Mouse (Mus musculus) olfactory bulb, adult 2 months (tissue): ENCODE data around the gene Wfdc12. TPM values are rescaled to one million over a fixed set of nuclear protein-coding genes. Genes with fewer than 3 reads are reported as not detected.

Source experiments
- H3K27ac ChIP-seq: fragments of 200-500 bp; 2 replicates; pipeline ENCODE4 v1.5.1; 2012; ENCODE audit warnings: low read depth, low read length; ENCODE audit not compliant: insufficient read depth
- H3K4me1 ChIP-seq: fragments of 200-500 bp; 2 replicates; pipeline ENCODE4 v1.6.1; 2012; ENCODE audit warnings: low read length; ENCODE audit not compliant: control insufficient read depth, insufficient read depth
- H3K4me3 ChIP-seq: fragments of 200-500 bp; 2 replicates; pipeline ENCODE4 v1.5.1; 2012; ENCODE audit warnings: mild to moderate bottlenecking, low read depth, low read length, moderate library complexity; ENCODE audit not compliant: insufficient read depth
- CTCF ChIP-seq: fragments of 200-500 bp; IDR thresholded peaks from 2 replicates; pipeline ENCODE4 v1.5.1; 2012; ENCODE audit warnings: low read depth, mild to moderate bottlenecking, low read length, moderate library complexity; ENCODE audit not compliant: insufficient read depth
- POLR2A ChIP-seq: fragments of 200-500 bp; IDR thresholded peaks from 2 replicates; pipeline ENCODE4 v1.6.1; 2012; ENCODE audit warnings: mild to moderate bottlenecking, low read depth, low read length, moderate library complexity; ENCODE audit not compliant: insufficient read depth
- WGBS: fragments of 180-500 bp; shearing (Covaris S2); methylation state at CpG from one replicate; pipeline ENCODE4 v1.1.7; 2018; 5-methylcytosine and 5-hydroxymethylcytosine counted together
- polyA plus RNA-seq: library from polyadenylated mRNA; stranded (reverse); fragments of >200 nt; gene quantifications from 2 replicates; pipeline ENCODE4 v1.2.4, GENCODE M21; 2012; ENCODE audit warnings: low replicate concordance; ENCODE audit not compliant: missing spikeins, insufficient read depth, insufficient read length

The Wfdc12 gene
- polyA plus RNA-seq, 1 experiment: not detected

DNA sequence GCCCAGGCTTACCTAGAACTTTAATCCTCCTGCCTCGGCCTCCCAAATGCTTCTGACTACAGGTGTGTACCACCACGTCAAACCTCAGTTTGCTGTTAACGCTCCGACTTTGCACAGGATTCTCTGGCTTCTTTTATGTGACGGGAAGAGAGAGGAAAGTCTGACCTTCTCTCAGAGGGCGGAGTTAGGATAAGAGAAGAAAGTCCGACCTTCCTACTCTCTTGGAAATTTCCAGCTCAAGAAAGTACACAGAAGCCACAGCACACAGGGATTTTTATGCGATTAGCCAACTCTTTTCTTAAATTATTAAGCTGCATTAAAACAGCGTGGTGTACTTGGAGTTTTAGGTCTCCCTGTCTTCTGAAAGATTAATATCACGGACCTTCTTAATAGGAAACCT, 45.9 kb downstream of the Wfdc12 start:
- Histone ChIP-seq H3K4me1 (no peaks in the 10 kb centered on the region; the same call in 1 of the 2 replicates), H3K4me3 (no peak overlapping the region), H3K27ac (no peak overlapping the region)
- 93% methylated on average over 10 of the region's 10 CpGs for WGBS
- no peak for TF ChIP-seq CTCF
- no peak for TF ChIP-seq POLR2A

DNA sequence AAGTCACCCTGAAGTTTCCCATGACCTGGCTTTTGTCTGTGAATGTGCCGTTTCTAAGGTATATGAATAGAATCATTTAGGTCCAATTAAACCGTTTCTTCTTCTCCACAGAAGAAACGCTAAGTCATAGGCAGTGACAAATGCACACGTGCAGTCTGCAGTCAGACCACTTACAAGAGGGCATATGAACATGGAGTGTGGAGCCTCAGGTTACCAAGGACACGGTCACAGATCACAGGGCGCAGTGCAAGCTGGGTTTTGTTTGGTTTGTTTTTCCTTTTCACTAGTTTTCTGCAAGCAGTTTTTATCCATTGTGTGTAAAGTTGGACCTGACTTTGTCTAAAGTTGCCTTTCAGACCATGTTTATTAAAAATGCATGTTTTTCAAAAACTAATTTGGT, 46.4 kb downstream of the Wfdc12 start:
- Histone ChIP-seq H3K27ac (no peak overlapping the region), H3K4me1 (no peaks in the 10 kb centered on the region; the same call in 1 of the 2 replicates), H3K4me3 (no peak overlapping the region)
- WGBS: 65% methylated on average over 6 of the region's 6 CpGs
- TF ChIP-seq CTCF (no peak), POLR2A (no peak)

DNA sequence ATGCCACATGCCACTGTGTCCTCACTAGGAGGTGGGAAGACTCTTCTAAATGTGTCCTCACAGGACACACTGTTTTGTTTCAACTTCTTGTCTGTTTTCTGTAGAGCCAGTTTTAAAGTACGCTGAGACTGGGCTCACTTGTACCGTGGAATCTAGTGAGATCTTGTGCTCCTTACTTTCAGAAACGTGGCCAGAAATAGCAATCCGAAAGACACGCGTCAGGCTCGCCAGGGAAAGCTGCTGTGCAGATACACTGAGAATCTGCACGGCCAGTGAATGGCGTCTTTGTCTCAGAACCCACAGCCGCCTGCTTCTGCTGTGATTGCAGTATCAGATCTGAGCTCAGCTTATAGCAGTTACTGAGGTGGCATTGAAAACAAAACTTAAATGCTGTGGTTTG, 48.4 kb downstream of the Wfdc12 start:
- Histone ChIP-seq H3K4me3 (no peak overlapping the region), H3K4me1 (peaks cover 5% of the 10 kb centered on the region), H3K27ac (no peak overlapping the region)
- 41% methylated on average over 10 of the region's 10 CpGs for WGBS
- TF ChIP-seq POLR2A (no peak), CTCF (no peak)

Other genes starting within 250 kb of the Wfdc12 start
- 463 TPM in 1 of 2 replicates, not detected in the other for gene Ywhab, start 195.6 kb downstream of the Wfdc12 start, polyA plus RNA-seq
- not detected in 2 replicates for gene Pabpc1l, start 165.2 kb downstream of the Wfdc12 start, polyA plus RNA-seq
- 150 TPM in 1 of 2 replicates, not detected in the other for gene Stk4, start 120.3 kb downstream of the Wfdc12 start, polyA plus RNA-seq
- not detected in 2 replicates for gene Tomm34, start 119.4 kb downstream of the Wfdc12 start, polyA plus RNA-seq
- gene Kcns1, start 19.5 kb downstream of the Wfdc12 start, polyA plus RNA-seq: not detected in 2 replicates
- not detected in 2 replicates for gene Wfdc5, start 7.9 kb downstream of the Wfdc12 start, polyA plus RNA-seq
- not detected in 2 replicates for gene Wfdc15a, start 9.5 kb upstream of the Wfdc12 start, polyA plus RNA-seq
- gene Wfdc15b, start 31.1 kb upstream of the Wfdc12 start, polyA plus RNA-seq: not detected in 2 replicates
- gene Svs2, start 47.9 kb upstream of the Wfdc12 start, polyA plus RNA-seq: not detected in 2 replicates
- gene Svs3b, start 66.0 kb upstream of the Wfdc12 start, polyA plus RNA-seq: not detected in 2 replicates
- not detected in 2 replicates for gene Svs4, start 87.9 kb upstream of the Wfdc12 start, polyA plus RNA-seq
- not detected in 2 replicates for gene Svs3a, start 98.7 kb upstream of the Wfdc12 start, polyA plus RNA-seq
- not detected in 2 replicates for gene Svs6, start 126.1 kb upstream of the Wfdc12 start, polyA plus RNA-seq
- gene Svs5, start 142.1 kb upstream of the Wfdc12 start, polyA plus RNA-seq: not detected in 2 replicates
- not detected in 2 replicates for gene Slpi, start 198.5 kb upstream of the Wfdc12 start, polyA plus RNA-seq
- not detected in 2 replicates for gene Rbpjl, start 212.5 kb upstream of the Wfdc12 start, polyA plus RNA-seq
- not detected in 2 replicates for gene Matn4, start 214.6 kb upstream of the Wfdc12 start, polyA plus RNA-seq